Mouse (Mus musculus): ENCODE measurements around the gene Cd83.

The Cd83 gene

GRCm38 (mm10) chr13:43806371-43807271 lies 22.0 kb downstream of the Cd83 start:
- DNase-seq (ENCODE audit: extremely low spot score, low spot score): no peak

- no peak for DNase-seq (ENCODE audit: extremely low spot score, low spot score)
Measured at GRCm38 (mm10) chr13:43807272-43807675, 22.7 kb downstream of the Cd83 start.

GRCm38 (mm10) chr13:43810621-43811020 lies 26.0 kb downstream of the Cd83 start:
- no peak for DNase-seq (ENCODE audit: extremely low spot score, low spot score)

GRCm38 (mm10) chr13:43811835-43812234 lies 27.3 kb downstream of the Cd83 start:
- DNase-seq (ENCODE audit: extremely low spot score, low spot score): no peak

- no peak for DNase-seq (ENCODE audit: extremely low spot score, low spot score)
Measured at GRCm38 (mm10) chr13:43813431-43813830, 28.9 kb downstream of the Cd83 start.

GRCm38 (mm10) chr13:43817461-43817860 lies 32.9 kb downstream of the Cd83 start:
- DNase-seq (ENCODE audit: extremely low spot score, low spot score): no peak

GRCm38 (mm10) chr13:43818307-43819019 lies 33.9 kb downstream of the Cd83 start:
- DNase-seq (ENCODE audit: extremely low spot score, low spot score): no peak

GRCm38 (mm10) chr13:43819020-43819310 lies 34.4 kb downstream of the Cd83 start:
- DNase-seq (ENCODE audit: extremely low spot score, low spot score): no peak

GRCm38 (mm10) chr13:43820071-43820470 lies 35.5 kb downstream of the Cd83 start:
- DNase-seq (ENCODE audit: extremely low spot score, low spot score): no peak

GRCm38 (mm10) chr13:43822306-43822705 lies 37.7 kb downstream of the Cd83 start:
- DNase-seq (ENCODE audit: extremely low spot score, low spot score): no peak

- DNase-seq (ENCODE audit: extremely low spot score, low spot score): no peak
Measured at GRCm38 (mm10) chr13:43828648-43829047, 44.1 kb downstream of the Cd83 start.

GRCm38 (mm10) chr13:43830892-43831673 lies 46.5 kb downstream of the Cd83 start:
- DNase-seq (ENCODE audit: extremely low spot score, low spot score): no peak

GRCm38 (mm10) chr13:43832731-43833130 lies 48.2 kb downstream of the Cd83 start:
- peak; percentile 34 for DNase-seq (ENCODE audit: extremely low spot score, low spot score)

- DNase-seq (ENCODE audit: extremely low spot score, low spot score): no peak
Measured at GRCm38 (mm10) chr13:43836376-43836775, 51.8 kb downstream of the Cd83 start.

- DNase-seq (ENCODE audit: extremely low spot score, low spot score): no peak
Measured at GRCm38 (mm10) chr13:43837812-43838211, 53.2 kb downstream of the Cd83 start.

- DNase-seq (ENCODE audit: extremely low spot score, low spot score): no peak
Measured at GRCm38 (mm10) chr13:43845151-43845550, 60.6 kb downstream of the Cd83 start.

GRCm38 (mm10) chr13:43847186-43847585 lies 62.6 kb downstream of the Cd83 start:
- no peak for DNase-seq (ENCODE audit: extremely low spot score, low spot score)

GRCm38 (mm10) chr13:43849816-43850215 lies 65.2 kb downstream of the Cd83 start:
- DNase-seq (ENCODE audit: extremely low spot score, low spot score): no peak

- no peak for DNase-seq (ENCODE audit: extremely low spot score, low spot score)
Measured at GRCm38 (mm10) chr13:43851108-43851507, 66.5 kb downstream of the Cd83 start.

All from neural tube, embryonic 10.5 days (tissue).